Mouse (Mus musculus) gastrocnemius, adult 2 months (tissue): ENCODE data around the gene Tnnc1. TPM values are rescaled to one million over a fixed set of nuclear protein-coding genes. Genes with fewer than 3 reads are reported as not detected.

Experiments
- DNase-seq: peaks from one replicate; pipeline ENCODE4 v3.0.0; 2022
- H3K27ac ChIP-seq: fragments of 200-600 bp; 2 replicates; pipeline ENCODE4 v1.8.1; 2022; ENCODE audit warnings: mild to moderate bottlenecking
- H3K4me3 ChIP-seq: fragments of 200-600 bp; 2 replicates; pipeline ENCODE4 v1.8.1; 2022; ENCODE audit warnings: mild to moderate bottlenecking, moderate library complexity
- CTCF ChIP-seq: fragments of 200-600 bp; IDR thresholded peaks from 2 replicates; pipeline ENCODE4 v1.8.1; 2022; ENCODE audit warnings: antibody characterized with exemption, mild to moderate bottlenecking, moderate library complexity
- intact Hi-C: fragments of 180-260 bp; cut with DNase I; formaldehyde crosslinking; loops from one replicate; pipeline ENCODE4 v1.15.1; 2025
- total RNA-seq, 2 experiments: library from RNA; stranded (reverse); gene quantifications; 2 replicates each; pipeline ENCODE4 v1.2.3; 2021

Gene Tnnc1
- total RNA-seq, 2 experiments from 2014 or later = 386 to 1,185 TPM

DNA sequence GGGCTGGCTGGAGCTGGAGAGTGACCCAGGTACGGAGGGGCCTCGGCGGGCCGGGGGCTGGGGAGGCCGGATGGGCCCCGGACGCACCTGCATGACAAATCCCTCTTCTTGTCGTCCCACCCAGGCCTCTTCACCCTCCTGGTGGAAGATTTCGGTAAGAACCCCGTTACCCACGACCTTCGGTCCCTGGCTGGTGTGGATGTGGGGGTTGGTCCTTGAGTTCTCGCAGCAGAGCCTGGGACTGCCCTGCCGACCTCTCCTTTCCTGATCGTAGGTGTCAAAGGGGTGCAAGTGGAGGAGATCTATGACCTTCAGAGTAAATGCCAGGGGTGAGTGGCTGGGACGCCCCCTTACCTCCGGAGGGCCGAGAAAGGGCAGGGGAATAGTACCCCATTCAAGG, 43.5 kb downstream of the Tnnc1 start:
- DNase-seq = no peak
- Histone ChIP-seq H3K4me3 (peak overlapping the region; percentile 100), H3K27ac (peak overlapping the region; percentile 93)
- TF ChIP-seq CTCF = no peak
- intact Hi-C loops = loop anchor here (5.0 to 10.0 kb wide), 4 partner anchors 44 to 243 kb away; partner anchors contain the start of genes Capn7, Eaf1, Mettl6 and Smim4

DNA sequence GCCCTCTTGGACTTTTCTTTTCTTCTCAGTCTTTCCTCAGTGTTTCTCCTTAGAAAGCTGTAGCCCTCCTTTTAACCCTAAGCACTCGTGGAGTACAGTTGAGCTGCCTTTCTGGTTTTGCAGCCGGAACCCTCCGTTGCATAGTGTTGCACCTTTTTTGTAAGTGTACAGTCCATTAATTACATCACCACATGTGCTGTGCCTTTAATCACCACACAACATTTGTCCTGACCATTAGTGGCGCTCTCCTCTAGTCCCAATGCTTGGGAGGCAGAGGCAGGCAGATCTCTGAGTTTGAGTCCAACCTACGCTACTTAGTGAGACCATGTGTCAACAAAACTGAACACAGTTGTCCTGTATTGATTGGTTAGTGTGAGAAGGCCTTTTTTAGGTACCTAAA, 44.0 kb downstream of the Tnnc1 start:
- DNase-seq = no peak
- no peak for TF ChIP-seq CTCF
- Histone ChIP-seq H3K4me3 (peak overlapping the region; percentile 100), H3K27ac (peak overlapping the region; percentile 93)
- intact Hi-C loops = loop anchor here (5.0 to 10.0 kb wide), 4 partner anchors 45 to 243 kb away; partner anchors contain the start of genes Capn7, Eaf1, Mettl6 and Smim4

GRCm38 (mm10) chr14:31258476-31259050, 50.5 kb downstream of the Tnnc1 start:
- DNase-seq = no peak
- H3K27ac ChIP-seq = no peak overlapping the region
- intact Hi-C loops = loop anchor here (10.0 kb wide), 1 partner anchor 236 kb away; the partner anchor contains the start of genes Eaf1 and Mettl6
- TF ChIP-seq CTCF = no peak
- H3K4me3 ChIP-seq = no peak overlapping the region

- TF ChIP-seq CTCF = no peak
- DNase-seq = peak; percentile 8
- Histone ChIP-seq H3K4me3 (no peak overlapping the region), H3K27ac (no peak overlapping the region)
- intact Hi-C loops = no loop called here
Observed at GRCm38 (mm10) chr14:31260374-31260773, 52.3 kb downstream of the Tnnc1 start.

DNA sequence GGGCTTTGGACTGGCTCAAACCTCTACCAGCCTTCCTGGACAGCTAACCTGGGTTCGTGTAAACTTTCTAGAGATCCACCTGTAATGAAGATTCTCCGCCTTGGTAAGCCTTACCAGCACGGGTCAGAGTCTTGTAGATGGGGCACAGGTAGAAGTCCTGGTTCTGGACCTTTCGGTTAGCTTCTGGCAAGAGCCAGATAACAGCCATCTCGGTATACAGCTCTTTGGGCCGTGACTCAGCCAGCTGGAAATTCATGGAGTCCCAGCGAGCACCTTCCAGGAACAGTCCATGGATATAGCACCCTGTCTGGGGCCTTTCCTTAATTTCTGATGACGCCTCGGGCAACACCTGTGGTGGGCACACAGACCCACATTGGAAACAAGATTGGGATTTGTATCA, 52.8 kb downstream of the Tnnc1 start:
- no peak overlapping the region for H3K27ac ChIP-seq
- no peak for TF ChIP-seq CTCF
- intact Hi-C loops = no loop called here
- peak; percentile 7 for DNase-seq
- H3K4me3 ChIP-seq = no peak overlapping the region

Other genes with a start within 250 kb of the Tnnc1 start
- gene Glt8d1, start 206.9 kb upstream of the Tnnc1 start, total RNA-seq = 10 to 100 TPM in 1 of 2 experiments, 1 to 10 TPM in 1; 9.0 to 13.6 TPM
- gene Spcs1, start 206.6 kb upstream of the Tnnc1 start, total RNA-seq = 100 to 1,000 TPM; 129 to 130 TPM
- gene Pbrm1, start 189.2 kb upstream of the Tnnc1 start, total RNA-seq = 10 to 100 TPM; 45.3 to 49.8 TPM
- gene Gnl3, start 189.2 kb upstream of the Tnnc1 start, total RNA-seq = 10 to 100 TPM; 28.4 to 33.4 TPM
- gene Smim4, start 79.4 kb upstream of the Tnnc1 start, total RNA-seq = 10 to 100 TPM; 33.4 to 36.1 TPM
- gene Nt5dc2, start 77.3 kb upstream of the Tnnc1 start, total RNA-seq = 1 to 10 TPM; 1.2 to 1.7 TPM
- 10 to 100 TPM; 14.0 to 16.5 TPM for gene Stab1, start 39.7 kb upstream of the Tnnc1 start, total RNA-seq
- gene Nisch, start 8.6 kb downstream of the Tnnc1 start, total RNA-seq = 10 to 100 TPM; 60.8 to 70.3 TPM
- 1 to 10 TPM; 7.0 to 8.3 TPM for gene Sema3g, start 9.5 kb downstream of the Tnnc1 start, total RNA-seq
- gene Phf7, start 43.0 kb downstream of the Tnnc1 start, total RNA-seq = 1 to 10 TPM; 7.3 to 8.9 TPM
- gene Bap1, start 43.1 kb downstream of the Tnnc1 start, total RNA-seq = 10 to 100 TPM; 46.7 to 48.0 TPM
- under 1 TPM; 0.03 to 0.08 TPM for gene Dnah1, start 115.6 kb downstream of the Tnnc1 start, total RNA-seq
- 10 to 100 TPM; 29.4 to 33.6 TPM for gene Capn7, start 128.3 kb downstream of the Tnnc1 start, total RNA-seq
- 10 to 100 TPM; 55.1 to 58.5 TPM for gene Sh3bp5, start 227.8 kb downstream of the Tnnc1 start, total RNA-seq